Mouse (Mus musculus) lung, postnatal 25 days (tissue): Measurements from ENCODE around the gene Olfr774.
"Not testable (repeated sequence)": the region's sequence is repeated elsewhere in the genome, so short reads cannot be mapped to it uniquely, and the experiment has no call there.

Experiments
- DNase-seq: peaks from one replicate; pipeline ENCODE4 v3.0.0; 2022; ENCODE audit warnings: low spot score

The Olfr774 gene

GRCm38 (mm10) chr10:129235904-129236303 is at the start of gene Olfr774:
Olfr774 (plus strand) TSS chr10:129236204.
- no peak for DNase-seq

- not testable (repeated sequence) for DNase-seq
Measured at GRCm38 (mm10) chr10:129187319-129187718, 48.7 kb upstream of the Olfr774 start, which contains the start of gene Olfr773. Olfr773 (minus strand) TSS chr10:129187419.

DNA sequence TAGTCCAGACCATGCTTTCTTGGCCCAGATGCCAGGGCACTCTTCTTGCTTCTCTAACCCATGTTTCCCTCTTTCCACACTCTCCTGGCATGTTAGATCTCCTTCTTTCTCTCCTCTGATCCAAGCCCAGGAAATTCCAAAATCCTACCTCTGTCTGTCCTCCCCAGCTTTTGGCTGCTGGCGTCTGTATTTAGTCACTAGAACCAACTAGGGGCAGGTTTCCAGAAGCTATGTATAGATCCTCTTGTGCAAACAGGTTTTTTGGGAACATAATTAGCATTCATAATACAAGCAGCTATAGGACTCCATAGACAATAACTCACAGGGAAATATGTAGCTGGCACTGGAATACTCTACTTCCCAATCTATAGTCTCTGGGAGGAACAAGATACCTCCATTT is 5.3 kb upstream of the Olfr774 start:
- no peak for DNase-seq

DNA sequence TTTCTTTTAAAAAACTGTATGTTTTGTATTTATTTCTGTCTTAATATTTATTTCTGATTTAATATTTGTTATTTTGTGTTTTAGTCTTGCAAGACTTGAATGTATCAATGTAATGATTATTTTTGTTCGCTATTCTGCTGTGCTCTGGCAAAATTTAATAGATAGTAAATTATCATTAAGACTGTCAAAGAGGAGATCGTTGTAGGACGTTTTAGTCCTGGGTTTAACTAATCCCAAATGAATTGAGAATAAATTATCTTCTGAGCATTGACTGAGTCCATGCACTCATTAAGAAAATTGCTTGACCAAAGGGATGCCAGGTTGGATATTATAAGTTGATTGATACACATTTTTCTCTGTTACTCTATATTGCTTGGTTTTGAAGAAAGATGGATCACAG is 12.1 kb downstream of the Olfr774 start, which contains the start of gene Olfr775:
Gene Olfr775, plus strand, starts transcription at position 301 of the 400 bp plus-strand sequence.
- no peak for DNase-seq

- no peak for DNase-seq
Measured at GRCm38 (mm10) chr10:129258827-129259226, 22.8 kb downstream of the Olfr774 start, which contains the start of gene Olfr776. Olfr776 (plus strand) TSS chr10:129259127.

GRCm38 (mm10) chr10:129271081-129271535 is 35.1 kb downstream of the Olfr774 start, which contains the start of gene Olfr777:
Olfr777 (minus strand) TSS chr10:129271485.
- DNase-seq: no peak
